Mouse (Mus musculus): ENCODE measurements around the gene Tcf19.

Tcf19 gene

DNA sequence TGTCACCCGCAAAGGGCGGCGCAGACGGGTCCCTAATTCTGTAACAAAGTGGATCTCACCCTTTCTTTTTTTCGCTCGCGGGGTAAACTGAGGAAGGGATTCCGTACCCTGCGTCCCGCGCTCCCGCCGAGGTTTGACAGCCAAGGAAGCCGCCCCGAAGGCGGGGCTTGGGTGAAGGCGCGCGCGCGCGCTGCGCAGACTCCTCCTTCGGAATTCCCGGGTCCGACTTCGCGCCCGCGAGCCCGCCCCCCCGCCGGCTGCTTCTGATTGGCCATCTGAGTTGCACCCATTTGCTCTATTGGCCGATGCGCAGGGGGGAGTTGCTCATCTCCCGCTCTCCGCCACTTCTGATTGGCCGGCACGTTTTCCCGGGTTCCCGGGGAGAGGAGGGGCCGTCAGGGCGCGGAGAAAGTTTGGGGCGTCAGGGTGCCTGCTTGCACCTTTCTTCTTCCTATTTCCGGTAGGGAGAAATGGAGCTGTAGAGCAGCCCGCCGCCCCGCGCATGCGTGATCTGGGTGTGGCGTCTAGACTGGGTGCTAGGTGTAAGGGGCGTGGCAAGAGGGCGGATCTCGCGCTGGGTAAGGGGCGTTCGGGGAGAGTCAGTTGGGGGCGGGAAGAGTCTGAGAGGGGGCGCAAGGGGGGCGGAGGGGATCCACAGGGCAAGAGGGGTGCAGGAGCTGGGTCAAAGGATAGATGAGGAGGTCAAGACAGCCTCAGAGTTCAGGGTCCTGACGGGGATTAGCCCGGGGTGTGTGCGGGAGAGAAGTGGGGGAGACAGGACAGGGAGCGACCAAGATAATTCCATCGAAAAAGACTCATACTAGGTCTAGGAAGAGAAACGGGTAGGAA is at the start of gene Tcf19, which contains the start of gene Cchcr1:
TSS of gene Tcf19 (minus strand) at position 173 of the 849 bp plus-strand sequence.
TSS of gene Cchcr1 (plus strand) at position 449 of the 849 bp plus-strand sequence.
- DNase-seq (ENCODE audit: extremely low read depth, insufficient read length, low spot score) = peak; percentile 100

DNA sequence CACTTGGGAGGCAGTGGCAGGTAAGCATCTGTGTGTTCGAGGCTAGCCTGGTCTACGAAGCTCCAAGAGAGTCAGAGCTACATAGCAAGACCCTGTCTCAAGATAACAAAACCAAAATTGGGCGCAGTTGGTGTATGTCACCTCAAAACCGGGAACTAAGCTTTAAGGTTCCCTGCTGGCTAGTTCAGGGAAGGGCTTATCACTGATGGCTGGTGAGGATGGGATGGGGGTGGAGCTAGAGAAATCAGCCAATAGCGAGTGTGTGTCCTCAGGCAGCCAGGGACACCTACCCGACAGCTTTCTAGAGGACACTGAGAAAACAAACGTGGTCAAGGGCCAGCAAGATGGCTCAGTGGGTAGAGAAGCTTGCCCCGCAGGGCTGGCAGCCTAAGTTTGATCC is 41.6 kb upstream of the Tcf19 start:
- no peak for DNase-seq (ENCODE audit: extremely low read depth, insufficient read length, low spot score)

DNA sequence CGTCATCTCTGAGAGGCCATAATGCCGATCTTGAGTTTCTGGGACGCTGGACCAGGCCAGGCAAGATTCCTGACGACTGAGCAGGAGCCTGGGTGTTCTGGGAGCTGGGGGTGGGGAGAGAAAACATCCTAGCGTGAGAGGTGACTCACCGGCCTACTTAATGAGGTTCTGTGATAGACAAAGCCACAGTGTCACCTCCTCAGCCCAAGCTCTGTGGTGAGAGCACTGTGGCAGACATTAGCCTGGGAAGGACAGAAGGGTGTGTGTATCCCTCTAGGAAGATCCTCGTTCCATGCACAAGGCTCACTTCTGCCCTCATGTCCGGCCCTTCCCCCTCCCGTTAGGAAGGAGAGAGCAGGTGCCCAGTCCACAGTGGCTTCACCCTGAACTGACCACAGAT is 40.7 kb upstream of the Tcf19 start:
- DNase-seq (ENCODE audit: extremely low read depth, insufficient read length, low spot score) = peak; percentile 82

- DNase-seq (ENCODE audit: extremely low read depth, insufficient read length, low spot score) = no peak
Observed at GRCm38 (mm10) chr17:35556812-35557211, 40.2 kb upstream of the Tcf19 start.

DNA sequence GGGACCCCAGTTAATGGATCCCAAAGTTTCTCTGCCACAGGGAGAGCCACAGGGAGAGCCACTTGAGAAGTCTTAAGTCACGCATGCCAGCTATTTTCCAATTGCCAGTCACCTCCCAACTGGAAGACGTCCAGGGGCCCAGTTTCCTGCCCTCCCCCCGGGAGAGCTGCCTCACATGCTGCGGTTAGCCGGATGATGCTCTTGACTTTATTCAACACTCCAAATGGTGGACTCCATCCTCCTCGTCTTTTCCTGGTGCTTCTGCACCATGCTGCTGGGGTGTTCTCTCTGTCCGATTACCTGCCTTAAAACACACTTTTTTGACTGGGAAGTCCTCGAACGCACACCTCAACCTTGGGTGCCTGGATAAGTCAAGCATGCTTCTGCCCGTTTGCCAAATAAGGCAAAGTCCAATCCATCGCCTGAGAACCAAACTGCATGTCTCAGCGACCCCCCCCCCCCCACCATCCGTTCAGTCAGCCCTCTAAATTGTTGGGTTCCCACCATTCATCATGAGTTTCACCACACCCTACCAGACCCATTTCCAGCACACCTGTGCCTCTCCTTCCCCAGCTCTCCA is 39.7 kb upstream of the Tcf19 start:
- peak; percentile 87 for DNase-seq (ENCODE audit: extremely low read depth, insufficient read length, low spot score)

GRCm38 (mm10) chr17:35554761-35555397 is 38.3 kb upstream of the Tcf19 start:
- no peak for DNase-seq (ENCODE audit: extremely low read depth, insufficient read length, low spot score)

DNA sequence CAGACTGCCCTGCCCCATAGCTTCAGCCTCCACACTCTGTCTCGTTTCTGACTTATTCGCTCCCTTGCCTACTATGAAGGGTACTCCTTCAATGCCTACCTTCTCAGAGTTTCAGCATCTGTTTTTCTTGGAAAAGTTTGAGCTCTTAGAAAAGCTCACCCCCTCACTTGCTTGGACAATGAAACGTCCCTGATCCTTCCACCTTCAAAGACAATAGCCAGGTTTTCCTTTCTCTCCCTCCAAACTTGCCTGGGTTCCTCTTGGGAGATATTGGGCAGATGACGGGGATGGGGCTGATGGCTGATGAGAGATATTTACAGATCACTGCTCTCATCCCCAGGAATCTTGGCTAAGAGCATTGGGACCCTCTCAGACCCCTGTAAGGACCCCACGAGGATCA is 37.7 kb upstream of the Tcf19 start:
- DNase-seq (ENCODE audit: extremely low read depth, insufficient read length, low spot score) = no peak

GRCm38 (mm10) chr17:35551881-35552414 is 35.3 kb upstream of the Tcf19 start, which contains the start of gene Cdsn:
TSS of gene Cdsn (plus strand) at chr17:35552128.
- peak; percentile 76 for DNase-seq (ENCODE audit: extremely low read depth, insufficient read length, low spot score)

- no peak for DNase-seq (ENCODE audit: extremely low read depth, insufficient read length, low spot score)
Observed at GRCm38 (mm10) chr17:35550871-35551270, 34.2 kb upstream of the Tcf19 start.

GRCm38 (mm10) chr17:35550143-35550494 is 33.5 kb upstream of the Tcf19 start:
- DNase-seq (ENCODE audit: extremely low read depth, insufficient read length, low spot score) = no peak

DNA sequence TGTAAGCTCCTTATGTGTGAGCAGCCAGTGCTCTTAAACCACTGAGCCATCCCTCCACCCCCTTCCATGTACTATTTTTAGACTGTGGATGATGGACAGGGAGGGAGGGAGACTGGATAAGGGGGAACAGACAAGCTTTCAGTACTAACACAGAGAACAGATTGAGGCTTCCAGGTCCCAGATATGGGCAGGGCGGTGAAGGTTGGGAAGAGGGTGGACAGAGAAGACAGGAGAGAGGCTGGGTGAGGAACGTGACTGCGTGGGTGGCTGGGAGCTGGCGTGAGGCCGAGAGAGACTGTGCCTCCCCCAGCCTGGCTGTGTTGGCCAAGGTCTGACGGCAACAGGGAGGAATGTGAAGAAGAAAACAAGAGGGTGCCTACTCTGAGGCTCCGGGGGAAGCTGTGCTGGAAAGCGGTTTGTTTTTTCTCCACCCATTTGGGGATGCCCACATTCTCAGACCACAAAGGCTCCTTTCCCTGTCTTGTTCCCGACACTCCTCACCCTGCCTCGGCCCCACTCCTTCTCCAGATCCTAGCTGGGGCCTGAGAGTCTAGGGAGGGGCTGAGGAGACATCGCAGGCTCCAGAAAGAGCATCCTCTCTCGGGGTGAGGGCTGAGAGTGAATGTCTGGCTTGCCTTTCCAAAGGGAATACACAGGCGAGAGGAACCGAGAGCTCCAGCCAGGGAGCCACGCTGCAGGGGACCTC is 33.0 kb upstream of the Tcf19 start:
- DNase-seq (ENCODE audit: extremely low read depth, insufficient read length, low spot score) = peak; percentile 94

- no peak for DNase-seq (ENCODE audit: extremely low read depth, insufficient read length, low spot score)
Observed at GRCm38 (mm10) chr17:35548636-35549035, 32.0 kb upstream of the Tcf19 start.

- no peak for DNase-seq (ENCODE audit: extremely low read depth, insufficient read length, low spot score)
Observed at GRCm38 (mm10) chr17:35547465-35547864, 30.8 kb upstream of the Tcf19 start.

GRCm38 (mm10) chr17:35544680-35545079 is 28.1 kb upstream of the Tcf19 start:
- no peak for DNase-seq (ENCODE audit: extremely low read depth, insufficient read length, low spot score)

DNA sequence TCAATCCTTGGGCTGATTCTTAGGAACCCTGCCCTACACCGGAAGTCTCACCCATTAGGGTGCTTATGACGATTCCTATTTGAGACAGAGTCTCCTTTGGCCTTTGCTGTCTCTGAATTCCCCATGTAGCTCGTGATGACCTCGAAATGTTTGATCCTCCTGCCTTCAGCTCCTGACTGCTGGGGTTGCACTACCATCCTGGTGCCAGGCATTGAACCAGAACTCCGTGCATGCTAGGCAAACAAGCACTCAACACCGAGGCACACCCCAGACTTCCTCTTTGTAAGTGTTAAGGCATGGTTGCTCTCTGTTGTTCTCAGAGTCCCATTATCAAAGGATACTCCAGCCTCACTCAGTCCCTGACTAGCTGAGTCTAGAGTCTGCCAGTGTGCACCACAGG is 27.4 kb upstream of the Tcf19 start:
- DNase-seq (ENCODE audit: extremely low read depth, insufficient read length, low spot score) = no peak

- no peak for DNase-seq (ENCODE audit: extremely low read depth, insufficient read length, low spot score)
Observed at GRCm38 (mm10) chr17:35543412-35543861, 26.8 kb upstream of the Tcf19 start.

- DNase-seq (ENCODE audit: extremely low read depth, insufficient read length, low spot score) = no peak
Observed at GRCm38 (mm10) chr17:35542761-35543411, 26.3 kb upstream of the Tcf19 start.

DNA sequence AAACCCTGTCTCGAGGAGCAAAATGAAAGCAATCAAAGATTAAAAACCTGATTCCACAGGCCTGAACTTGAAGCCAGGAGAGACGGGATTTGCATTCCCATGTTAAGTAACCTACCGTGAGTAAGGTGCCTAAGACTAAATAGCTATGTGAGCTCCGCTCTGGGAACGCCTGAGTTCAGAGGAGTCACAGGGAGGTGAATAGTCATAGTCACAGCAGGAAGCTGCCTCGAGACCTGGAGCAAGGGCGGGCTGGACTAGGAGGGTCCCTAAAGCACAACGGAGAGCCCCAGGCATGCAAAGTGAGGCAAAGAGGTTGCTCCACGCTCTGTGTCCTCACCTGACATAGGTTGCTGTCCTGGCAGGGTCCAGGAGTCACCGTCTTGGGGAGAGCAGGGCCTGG is 22.9 kb upstream of the Tcf19 start:
- DNase-seq (ENCODE audit: extremely low read depth, insufficient read length, low spot score) = no peak

DNA sequence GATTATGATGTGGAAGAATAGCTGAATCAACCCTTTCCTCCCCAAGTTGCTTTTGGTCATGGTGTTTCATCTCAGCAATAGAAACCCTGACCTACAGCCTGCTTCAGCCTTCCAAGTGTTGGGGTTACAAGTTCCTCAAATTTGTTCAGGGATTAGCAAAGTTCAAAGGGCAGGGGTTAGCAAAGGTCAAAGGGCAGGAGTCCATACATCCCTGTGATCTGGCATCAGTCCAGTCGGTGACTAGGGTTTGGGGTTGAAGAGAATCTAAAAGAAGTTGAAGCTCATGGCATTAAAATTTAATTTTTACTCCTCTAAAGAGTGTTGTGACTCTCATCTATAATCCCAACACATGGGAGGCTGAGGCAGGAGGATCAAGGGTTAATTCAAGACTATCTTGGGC is 21.9 kb upstream of the Tcf19 start:
- no peak for DNase-seq (ENCODE audit: extremely low read depth, insufficient read length, low spot score)

DNA sequence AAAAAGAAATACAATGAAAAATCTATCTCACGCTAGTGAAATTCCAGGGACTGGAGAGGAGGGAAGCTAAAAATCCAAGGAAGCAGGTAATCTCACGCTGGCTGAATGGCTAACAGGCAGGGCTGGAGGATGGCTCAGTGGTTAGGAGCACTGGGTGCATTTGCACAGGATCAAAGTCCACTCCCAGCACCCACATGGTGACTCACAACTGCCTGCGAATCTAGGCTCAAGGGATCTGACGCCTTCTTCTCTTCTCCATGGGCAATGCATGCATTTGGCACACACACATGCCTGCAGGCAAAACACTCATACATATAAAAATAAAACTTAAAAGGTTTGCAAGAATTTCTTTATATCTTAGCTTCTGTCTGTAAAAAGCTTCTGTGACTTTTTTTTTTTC is 20.8 kb upstream of the Tcf19 start:
- peak; percentile 58 for DNase-seq (ENCODE audit: extremely low read depth, insufficient read length, low spot score)
